ENCODE assay signal across 18 mouse cellular contexts in the genomic region with DNA sequence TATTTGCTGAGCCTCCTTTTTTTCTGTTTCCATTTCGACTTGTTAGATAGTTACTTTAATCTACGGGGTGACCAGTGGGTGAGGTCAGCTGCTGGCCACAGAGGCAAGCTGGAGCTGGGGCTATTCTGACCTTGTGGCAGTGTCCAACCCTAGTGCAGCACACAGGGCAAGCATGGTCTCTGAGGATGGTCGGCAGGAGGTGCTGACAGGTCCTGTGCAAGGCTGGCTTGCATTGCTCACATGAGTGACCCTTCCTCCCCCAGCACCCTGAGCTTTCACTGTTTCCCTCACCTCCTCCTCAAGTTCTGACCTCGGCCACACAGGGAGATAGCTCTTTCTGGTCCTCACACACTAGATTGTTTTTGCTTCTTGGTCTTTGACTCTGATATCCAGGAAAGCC. TPM values are rescaled to one million over a fixed set of nuclear protein-coding genes. Genes with fewer than 3 reads are reported as not detected.
DNase-seq lines count a peak whose midpoint lies in the region; ATAC-seq lines count a peak whose summit lies in the region.
"Had no signal": no experiment of that assay in that cellular context is flagged by ENCODE, and none has a peak within 500 bp of the region (broad histone marks: within the 10 kb centered on the region; RNA-seq: fewer than 3 reads in every experiment).

No protein-coding gene starts in this region.

- H3K4me3 ChIP-seq in heart, embryonic 13.5 days: no peak overlapping the region
- H3K4me3 ChIP-seq in midbrain, embryonic 11.5 days (ENCODE audit: low read depth, low read length): no peak overlapping the region
- H3K4me3 ChIP-seq in midbrain, embryonic 15.5 days: no peak overlapping the region
- H3K4me3 ChIP-seq in hindbrain, embryonic 10.5 days: no peak overlapping the region
- no peak overlapping the region for H3K4me3 ChIP-seq in midbrain, embryonic 14.5 days (replicated peaks; ENCODE audit: low read depth, low read length)
- H3K4me3 ChIP-seq: left cerebral cortex, adult 2 months; limb, embryonic 13.5 days; myocyte had no signal

- no peaks in the 10 kb centered on the region for H3K9me3 ChIP-seq in heart, embryonic 13.5 days
- no peaks in the 10 kb centered on the region for H3K9me3 ChIP-seq in midbrain, embryonic 11.5 days (ENCODE audit: control insufficient read depth, low read length)
- no peaks in the 10 kb centered on the region for H3K9me3 ChIP-seq in midbrain, embryonic 15.5 days
- no peaks in the 10 kb centered on the region for H3K9me3 ChIP-seq in hindbrain, embryonic 10.5 days
- H3K9me3 ChIP-seq in midbrain, embryonic 14.5 days (ENCODE audit: control insufficient read depth, low read length): no peaks in the 10 kb centered on the region
- H3K9me3 ChIP-seq: limb, embryonic 13.5 days had no signal

- DNase-seq in heart, postnatal 36 days: no peak
- no peak for DNase-seq in midbrain, embryonic 11.5 days (ENCODE audit: low spot score, missing footprints)
- DNase-seq in hindbrain, embryonic 10.5 days (ENCODE audit: low spot score): no peak
- no peak for DNase-seq in midbrain, embryonic 14.5 days
- no peak for DNase-seq in T-cell, adult 2 months (ENCODE audit: low spot score)
- no peak for DNase-seq in thymus, postnatal 0 days (ENCODE audit: low spot score)
- DNase-seq: cerebellum, adult 11-12 months; heart, postnatal 14 days; lung, adult 18-20 months; lung, postnatal 4 days; spleen, adult 18-20 months; thymus, postnatal 36 days had no signal

- H3K27ac ChIP-seq in heart, embryonic 13.5 days (replicated peaks): no peak overlapping the region
- no peak overlapping the region; the same call in 1 of the 2 replicates for H3K27ac ChIP-seq in midbrain, embryonic 11.5 days (ENCODE audit: low read depth, low read length)
- H3K27ac ChIP-seq in midbrain, embryonic 15.5 days: no peak overlapping the region
- peak overlapping the region; percentile 6; the same call in 1 of the 2 replicates for H3K27ac ChIP-seq in hindbrain, embryonic 10.5 days
- H3K27ac ChIP-seq in midbrain, embryonic 14.5 days (replicated peaks; ENCODE audit: low read depth, low read length): peak overlapping the region; percentile 39; the same call in 1 of the 2 replicates
- H3K27ac ChIP-seq: left cerebral cortex, adult 2 months; limb, embryonic 13.5 days had no signal

- peaks cover 28% of the 10 kb centered on the region for H3K4me1 ChIP-seq in heart, embryonic 13.5 days
- H3K4me1 ChIP-seq in midbrain, embryonic 11.5 days (ENCODE audit: control insufficient read depth, insufficient read depth, low read length): peaks cover 7% of the 10 kb centered on the region; the same call in 1 of the 2 replicates
- H3K4me1 ChIP-seq in midbrain, embryonic 15.5 days: peaks cover 23% of the 10 kb centered on the region
- peaks cover 13% of the 10 kb centered on the region for H3K4me1 ChIP-seq in hindbrain, embryonic 10.5 days (replicated peaks)
- H3K4me1 ChIP-seq in midbrain, embryonic 14.5 days (ENCODE audit: control insufficient read depth, insufficient read depth, low read length): peaks cover 17% of the 10 kb centered on the region

- H3K27me3 ChIP-seq in heart, embryonic 13.5 days (replicated peaks): no peaks in the 10 kb centered on the region; the same call in 1 of the 2 replicates
- no peaks in the 10 kb centered on the region for H3K27me3 ChIP-seq in midbrain, embryonic 11.5 days (ENCODE audit: control insufficient read depth, insufficient read depth, low read length)
- H3K27me3 ChIP-seq in midbrain, embryonic 15.5 days (replicated peaks): no peaks in the 10 kb centered on the region
- H3K27me3 ChIP-seq in hindbrain, embryonic 10.5 days (ENCODE audit: insufficient read depth, poor library complexity, severe bottlenecking): no peaks in the 10 kb centered on the region
- no peaks in the 10 kb centered on the region for H3K27me3 ChIP-seq in midbrain, embryonic 14.5 days (ENCODE audit: control insufficient read depth, insufficient read depth, low read length)
- H3K27me3 ChIP-seq: limb, embryonic 13.5 days had no signal

- H3K4me2 ChIP-seq in heart, embryonic 13.5 days: no peak overlapping the region
- no peak overlapping the region for H3K4me2 ChIP-seq in midbrain, embryonic 11.5 days
- no peak overlapping the region for H3K4me2 ChIP-seq in midbrain, embryonic 15.5 days
- no peak overlapping the region for H3K4me2 ChIP-seq in midbrain, embryonic 14.5 days (ENCODE audit: low read length)
- H3K4me2 ChIP-seq: limb, embryonic 13.5 days had no signal

- H3K9ac ChIP-seq in heart, embryonic 13.5 days: peak overlapping the region; percentile 1; the same call in 1 of the 2 replicates
- H3K9ac ChIP-seq in midbrain, embryonic 11.5 days (ENCODE audit: low read length): no peak overlapping the region
- H3K9ac ChIP-seq in midbrain, embryonic 15.5 days: no peak overlapping the region
- H3K9ac ChIP-seq in midbrain, embryonic 14.5 days (replicated peaks; ENCODE audit: low read length): no peak overlapping the region; the same call in 1 of the 2 replicates
- H3K9ac ChIP-seq: limb, embryonic 13.5 days had no signal

- ATAC-seq in heart, embryonic 13.5 days (ENCODE audit: extremely low read depth, insufficient number of reproducible peaks, low FRiP score, low TSS enrichment): no peak
- peak; percentile 4; the same call in 1 of the 2 replicates for ATAC-seq in midbrain, embryonic 11.5 days (ENCODE audit: low FRiP score)
- no peak for ATAC-seq in midbrain, embryonic 15.5 days (replicated peaks)
- no peak for ATAC-seq in midbrain, embryonic 14.5 days (ENCODE audit: low FRiP score, low TSS enrichment)

- WGBS in heart, embryonic 13.5 days: 28% methylated on average over 4 of the region's 4 CpGs
- 48% methylated on average over 4 of the region's 4 CpGs for WGBS in midbrain, embryonic 11.5 days
- whole genome bisulfite sequencing in midbrain, embryonic 15.5 days: 47% methylated on average over 4 of the region's 4 CpGs
- 51% methylated on average over 4 of the region's 4 CpGs for WGBS in hindbrain, embryonic 10.5 days
- WGBS in midbrain, embryonic 14.5 days: 41% methylated on average over 4 of the region's 4 CpGs

- intact Hi-C loops in heart, postnatal 36 days (cut with DNase I): no loop called here

- no peaks in the 10 kb centered on the region for H3K36me3 ChIP-seq in heart, embryonic 13.5 days
- H3K36me3 ChIP-seq in midbrain, embryonic 11.5 days (ENCODE audit: control insufficient read depth, insufficient read depth, low read length): no peaks in the 10 kb centered on the region
- H3K36me3 ChIP-seq in midbrain, embryonic 15.5 days (replicated peaks): no peaks in the 10 kb centered on the region
- no peaks in the 10 kb centered on the region for H3K36me3 ChIP-seq in hindbrain, embryonic 10.5 days
- 0 out of 2 replicates have a peak, but pooled peaks cover 4% of the 10 kb centered on the region for H3K36me3 ChIP-seq in midbrain, embryonic 14.5 days (ENCODE audit: control insufficient read depth, insufficient read depth, low read length)

RNA-seq across cellular contexts. Expression of gene Snx29, which starts 46.5 kb away (rescaled TPM):
- polyA plus RNA-seq in heart, embryonic 13.5 days (2015; fragmentation: Nextera tagmentation; extraction: Ambion mirVana): 6.0 and 7.4 TPM in 2 replicates
- 10 to 100 TPM; 10.8 to 14.9 TPM for total RNA-seq in heart, postnatal 36 days (2021)
- polyA plus RNA-seq in midbrain, embryonic 11.5 days (2014; fragmentation: Nextera tagmentation; extraction: Ambion mirVana): 7.1 and 10.0 TPM in 2 replicates
- 20.4 and 22.7 TPM in 2 replicates for polyA plus RNA-seq in midbrain, embryonic 15.5 days (2015; fragmentation: Nextera tagmentation; extraction: Ambion mirVana)
- polyA plus RNA-seq in hindbrain, embryonic 10.5 days (2016; fragmentation: Nextera tagmentation; extraction: Ambion mirVana): 11.5 and 14.9 TPM in 2 replicates
- 12.2 and 16.1 TPM in 2 replicates for polyA plus RNA-seq in midbrain, embryonic 14.5 days (2014; fragmentation: Nextera tagmentation; extraction: Ambion mirVana)
- polyA plus RNA-seq in thymus, postnatal 0 days (2015; fragmentation: Nextera tagmentation; extraction: Ambion mirVana): 7.2 and 11.4 TPM in 2 replicates

RNA-seq across cellular contexts. Expression of gene Tnfrsf17, which starts 55.5 kb away (rescaled TPM):
- polyA plus RNA-seq in heart, embryonic 13.5 days (2015; fragmentation: Nextera tagmentation; extraction: Ambion mirVana): not detected in 2 replicates
- not detected for total RNA-seq in heart, postnatal 36 days (2021)
- polyA plus RNA-seq in midbrain, embryonic 11.5 days (2014; fragmentation: Nextera tagmentation; extraction: Ambion mirVana): not detected in 2 replicates
- 0.22 and 0.36 TPM in 2 replicates for polyA plus RNA-seq in midbrain, embryonic 15.5 days (2015; fragmentation: Nextera tagmentation; extraction: Ambion mirVana)
- not detected in 2 replicates for polyA plus RNA-seq in hindbrain, embryonic 10.5 days (2016; fragmentation: Nextera tagmentation; extraction: Ambion mirVana)
- polyA plus RNA-seq in midbrain, embryonic 14.5 days (2014; fragmentation: Nextera tagmentation; extraction: Ambion mirVana): not detected in 2 replicates
- polyA plus RNA-seq in thymus, postnatal 0 days (2015; fragmentation: Nextera tagmentation; extraction: Ambion mirVana): 0.35 and 0.37 TPM in 2 replicates
- total RNA-seq: heart, postnatal 14 days; left cerebral cortex, adult 2 months had no signal
- polyA plus RNA-seq: limb, embryonic 13.5 days; myocyte; stomach, embryonic 16.5 days had no signal

Comparison
In these comparisons a context has a peak if more than half of its experiments do, and no peak if none do; other contexts are left out.
1. H3K27ac ChIP-seq: peak in hindbrain, embryonic 10.5 days (single experiment) and midbrain, embryonic 14.5 days (single experiment); none in heart, embryonic 13.5 days (single experiment), midbrain, embryonic 11.5 days (single experiment) and midbrain, embryonic 15.5 days (single experiment).